Mouse (Mus musculus): ENCODE measurements around the gene Slc25a18. TPM values are rescaled to one million over a fixed set of nuclear protein-coding genes. Genes with fewer than 3 reads are reported as not detected.

The Slc25a18 gene
- polyA plus RNA-seq, 1 experiment: 113 TPM

GRCm38 (mm10) chr6:120769972-120770371 lies 3.4 kb upstream of the Slc25a18 start:
- TF ChIP-seq POLR2A (IDR thresholded peaks at IDR 0.05; ENCODE audit: borderline replicate concordance, insufficient read depth, low read length): no peak
- TF ChIP-seq CTCF (IDR thresholded peaks at IDR 0.05; ENCODE audit: borderline replicate concordance, insufficient read depth, low read depth, low read length): no peak
- no peaks in the 10 kb centered on the region; the same call in 1 of the 2 replicates for H3K27me3 ChIP-seq (ENCODE audit: control insufficient read depth, insufficient read depth, low read length)
- no peak overlapping the region for H3K27ac ChIP-seq (ENCODE audit: insufficient read depth, low read length)
- no peaks in the 10 kb centered on the region for H3K4me1 ChIP-seq (ENCODE audit: control insufficient read depth, insufficient read depth, low read length)
- H3K4me3 ChIP-seq (replicated peaks; ENCODE audit: insufficient read depth, low read depth, low read length): no peak overlapping the region
- 90% methylated on average over 1 of the region's 1 CpGs for whole genome bisulfite sequencing
- DNase-seq: no peak

DNA sequence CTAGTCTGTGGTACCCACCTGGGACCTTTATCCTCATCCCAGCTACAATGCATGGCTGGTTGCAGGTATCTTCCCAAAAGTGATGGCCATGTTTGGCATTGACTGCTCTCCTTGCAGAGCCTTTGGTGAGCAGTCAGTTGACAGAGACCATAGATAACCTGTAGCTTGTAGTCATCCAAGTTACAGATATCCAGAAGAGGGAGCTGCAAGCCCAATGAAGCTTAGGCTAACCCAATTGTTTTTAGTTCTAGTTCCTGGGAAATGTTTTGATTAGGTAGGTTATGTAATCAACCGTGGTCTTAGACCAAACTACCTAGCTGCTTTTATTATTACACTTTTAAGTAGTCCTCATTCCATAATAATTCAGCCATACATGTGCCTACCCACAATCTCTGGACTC lies 2.0 kb upstream of the Slc25a18 start:
- no peak for DNase-seq
- TF ChIP-seq POLR2A (IDR thresholded peaks at IDR 0.05; ENCODE audit: borderline replicate concordance, insufficient read depth, low read length) (no peak), CTCF (IDR thresholded peaks at IDR 0.05; ENCODE audit: borderline replicate concordance, insufficient read depth, low read depth, low read length) (no peak)
- Histone ChIP-seq H3K4me3 (replicated peaks; ENCODE audit: insufficient read depth, low read depth, low read length) (no peak overlapping the region), H3K27me3 (ENCODE audit: control insufficient read depth, insufficient read depth, low read length) (no peaks in the 10 kb centered on the region; the same call in 1 of the 2 replicates), H3K27ac (ENCODE audit: insufficient read depth, low read length) (no peak overlapping the region), H3K4me1 (ENCODE audit: control insufficient read depth, insufficient read depth, low read length) (no peaks in the 10 kb centered on the region)
- 83% methylated on average over 1 of the region's 1 CpGs for WGBS

DNA sequence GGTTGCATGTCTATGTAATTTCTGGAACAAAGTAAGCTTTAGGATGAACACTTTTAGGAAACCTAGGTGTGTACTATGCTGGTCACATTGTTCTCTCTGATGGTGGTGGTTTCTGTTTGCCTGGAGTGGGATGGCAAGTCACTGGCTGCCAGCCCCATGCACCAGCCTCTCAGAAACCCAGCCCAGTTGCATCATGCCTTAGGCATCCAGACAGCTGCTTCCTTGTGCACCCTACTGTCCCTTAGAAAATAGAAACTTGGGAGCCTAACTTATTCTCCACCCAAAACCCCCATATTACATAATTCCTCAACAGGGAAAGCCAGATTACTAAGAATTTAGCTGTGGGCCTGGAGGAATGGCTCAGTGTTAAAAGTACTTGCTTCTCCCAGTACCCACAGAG lies 1.4 kb upstream of the Slc25a18 start:
- no peaks in the 10 kb centered on the region for H3K4me1 ChIP-seq (ENCODE audit: control insufficient read depth, insufficient read depth, low read length)
- no peak for DNase-seq
- H3K4me3 ChIP-seq (replicated peaks; ENCODE audit: insufficient read depth, low read depth, low read length): no peak overlapping the region
- no peak for TF ChIP-seq CTCF (IDR thresholded peaks at IDR 0.05; ENCODE audit: borderline replicate concordance, insufficient read depth, low read depth, low read length)
- H3K27me3 ChIP-seq (ENCODE audit: control insufficient read depth, insufficient read depth, low read length): no peaks in the 10 kb centered on the region; the same call in 1 of the 2 replicates
- no peak overlapping the region for H3K27ac ChIP-seq (ENCODE audit: insufficient read depth, low read length)

DNA sequence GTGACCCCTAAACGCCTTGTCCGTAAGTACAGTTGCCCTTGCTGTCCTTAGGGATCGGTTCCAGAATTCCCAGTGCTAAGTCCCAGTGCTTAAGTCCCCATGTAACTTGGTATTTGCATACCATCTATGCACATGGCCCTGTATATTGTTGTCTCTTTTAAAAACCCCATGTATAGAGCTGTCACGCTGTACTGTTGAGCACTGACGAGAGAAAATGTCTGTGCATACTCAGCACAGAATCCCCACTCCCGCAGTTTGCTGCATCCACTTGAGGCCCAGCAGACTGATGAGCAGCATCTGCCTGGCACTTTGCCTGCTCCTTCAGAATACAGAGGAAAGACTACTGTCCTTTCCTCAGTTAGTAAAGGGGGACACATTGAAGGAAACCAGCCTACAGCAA lies 385 bp downstream of the Slc25a18 start:
- Histone ChIP-seq H3K4me3 (replicated peaks; ENCODE audit: insufficient read depth, low read depth, low read length) (no peak overlapping the region), H3K4me1 (ENCODE audit: control insufficient read depth, insufficient read depth, low read length) (no peaks in the 10 kb centered on the region), H3K27ac (ENCODE audit: insufficient read depth, low read length) (peak overlapping the region; percentile 28; the same call in 1 of the 2 replicates), H3K27me3 (ENCODE audit: control insufficient read depth, insufficient read depth, low read length) (no peaks in the 10 kb centered on the region; the same call in 1 of the 2 replicates)
- TF ChIP-seq POLR2A (IDR thresholded peaks at IDR 0.05; ENCODE audit: borderline replicate concordance, insufficient read depth, low read length): no peak
- no peak for TF ChIP-seq CTCF (IDR thresholded peaks at IDR 0.05; ENCODE audit: borderline replicate concordance, insufficient read depth, low read depth, low read length)
- DNase-seq: no peak
- WGBS: 64% methylated on average over 6 of the region's 6 CpGs

DNA sequence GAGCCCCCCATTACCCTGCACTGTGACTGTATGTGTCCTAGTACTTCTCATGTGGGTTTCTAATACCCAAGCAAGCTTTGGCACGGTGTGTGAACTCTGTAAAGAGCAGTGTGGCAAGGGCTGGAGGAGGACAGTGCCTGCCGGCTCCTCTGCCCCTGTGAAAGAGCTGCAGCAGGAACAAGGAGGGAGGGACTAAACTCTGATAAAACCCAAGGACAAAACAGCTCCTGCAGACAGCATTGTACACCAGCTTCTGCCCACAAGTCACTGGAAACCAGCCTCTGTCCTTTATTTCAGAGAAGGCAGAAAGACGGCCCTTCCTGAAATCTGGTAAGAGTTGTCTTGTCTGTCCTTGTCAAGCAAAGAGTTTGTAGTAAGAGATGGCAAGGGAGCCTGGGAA lies 2.9 kb downstream of the Slc25a18 start:
- 82% methylated on average over 3 of the region's 3 CpGs for WGBS
- Histone ChIP-seq H3K27ac (ENCODE audit: insufficient read depth, low read length) (no peak overlapping the region), H3K27me3 (ENCODE audit: control insufficient read depth, insufficient read depth, low read length) (no peaks in the 10 kb centered on the region; the same call in 1 of the 2 replicates), H3K4me1 (ENCODE audit: control insufficient read depth, insufficient read depth, low read length) (no peaks in the 10 kb centered on the region), H3K4me3 (replicated peaks; ENCODE audit: insufficient read depth, low read depth, low read length) (no peak overlapping the region)
- no peak for DNase-seq
- no peak for TF ChIP-seq POLR2A (IDR thresholded peaks at IDR 0.05; ENCODE audit: borderline replicate concordance, insufficient read depth, low read length)

GRCm38 (mm10) chr6:120777533-120777932 lies 4.2 kb downstream of the Slc25a18 start:
- DNase-seq: no peak
- no peaks in the 10 kb centered on the region for H3K4me1 ChIP-seq (ENCODE audit: control insufficient read depth, insufficient read depth, low read length)
- no peaks in the 10 kb centered on the region for H3K27me3 ChIP-seq (ENCODE audit: control insufficient read depth, insufficient read depth, low read length)
- TF ChIP-seq CTCF (IDR thresholded peaks at IDR 0.05; ENCODE audit: borderline replicate concordance, insufficient read depth, low read depth, low read length): no peak
- TF ChIP-seq POLR2A (IDR thresholded peaks at IDR 0.05; ENCODE audit: borderline replicate concordance, insufficient read depth, low read length): no peak
- no peak overlapping the region for H3K27ac ChIP-seq (ENCODE audit: insufficient read depth, low read length)
- no peak overlapping the region for H3K4me3 ChIP-seq (replicated peaks; ENCODE audit: insufficient read depth, low read depth, low read length)
- WGBS: 83% methylated on average over 9 of the region's 9 CpGs

DNA sequence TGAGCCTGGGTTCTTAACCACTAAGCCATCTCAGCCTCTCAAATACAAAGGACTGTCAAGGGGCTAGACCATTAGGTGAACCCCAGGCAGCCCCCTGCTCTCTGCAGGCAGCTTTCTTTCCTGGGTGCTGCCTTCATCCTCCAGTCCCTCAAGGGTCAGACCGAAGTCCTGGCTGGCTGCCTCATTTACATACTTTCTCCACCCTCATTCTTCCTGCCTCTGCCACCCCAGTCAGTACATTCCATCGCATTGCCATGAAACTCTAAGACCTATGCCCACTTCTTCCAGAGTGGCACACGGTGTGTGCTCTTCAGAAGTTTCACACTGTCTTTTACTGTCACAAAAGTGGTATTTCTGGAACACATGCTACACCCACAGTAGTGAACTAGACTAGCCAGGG lies 4.8 kb downstream of the Slc25a18 start:
- WGBS: 57% methylated on average over 3 of the region's 3 CpGs
- H3K27ac ChIP-seq (ENCODE audit: insufficient read depth, low read length): no peak overlapping the region
- no peak for DNase-seq
- TF ChIP-seq POLR2A (IDR thresholded peaks at IDR 0.05; ENCODE audit: borderline replicate concordance, insufficient read depth, low read length) (no peak), CTCF (IDR thresholded peaks at IDR 0.05; ENCODE audit: borderline replicate concordance, insufficient read depth, low read depth, low read length) (no peak)
- H3K4me1 ChIP-seq (ENCODE audit: control insufficient read depth, insufficient read depth, low read length): no peaks in the 10 kb centered on the region
- H3K4me3 ChIP-seq (replicated peaks; ENCODE audit: insufficient read depth, low read depth, low read length): no peak overlapping the region
- H3K27me3 ChIP-seq (ENCODE audit: control insufficient read depth, insufficient read depth, low read length): no peaks in the 10 kb centered on the region

DNA sequence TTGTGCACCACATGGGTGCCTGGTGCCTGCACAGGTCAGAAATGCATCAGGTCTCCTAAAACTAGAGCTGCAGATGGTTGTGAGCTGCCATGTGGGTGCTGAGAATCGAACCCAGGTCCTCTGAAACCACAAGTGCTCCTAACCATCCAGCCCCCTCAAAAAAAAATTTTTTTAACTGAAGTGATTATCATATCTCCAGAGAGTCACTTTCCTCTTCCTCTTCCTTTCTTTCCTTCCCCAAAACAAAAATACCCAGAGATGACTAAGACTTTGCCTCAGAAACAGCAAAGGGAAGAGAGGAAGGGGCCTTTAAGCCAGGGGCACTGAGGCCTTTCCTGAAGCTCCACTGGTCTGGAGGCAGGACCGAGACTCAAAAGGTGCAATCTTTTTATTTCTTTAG lies 9.6 kb downstream of the Slc25a18 start:
- no peak overlapping the region for H3K27ac ChIP-seq (ENCODE audit: insufficient read depth, low read length)
- H3K27me3 ChIP-seq (ENCODE audit: control insufficient read depth, insufficient read depth, low read length): no peaks in the 10 kb centered on the region
- no peak overlapping the region for H3K4me3 ChIP-seq (replicated peaks; ENCODE audit: insufficient read depth, low read depth, low read length)
- DNase-seq: no peak
- TF ChIP-seq CTCF (IDR thresholded peaks at IDR 0.05; ENCODE audit: borderline replicate concordance, insufficient read depth, low read depth, low read length) (no peak), POLR2A (IDR thresholded peaks at IDR 0.05; ENCODE audit: borderline replicate concordance, insufficient read depth, low read length) (no peak)
- no peaks in the 10 kb centered on the region for H3K4me1 ChIP-seq (ENCODE audit: control insufficient read depth, insufficient read depth, low read length)
- 92% methylated on average over 2 of the region's 2 CpGs for WGBS

Measured in cerebellum, adult 2 months (tissue).